Mouse (Mus musculus) olfactory bulb, adult 2 months (tissue): ENCODE results near the gene Znfx1. TPM values are rescaled to one million over a fixed set of nuclear protein-coding genes. Genes with fewer than 3 reads are reported as not detected.

Experiments
- H3K27ac ChIP-seq: fragments of 200-500 bp; 2 replicates; pipeline ENCODE4 v1.5.1; 2012; ENCODE audit warnings: low read depth, low read length; ENCODE audit not compliant: insufficient read depth
- H3K4me1 ChIP-seq: fragments of 200-500 bp; 2 replicates; pipeline ENCODE4 v1.6.1; 2012; ENCODE audit warnings: low read length; ENCODE audit not compliant: control insufficient read depth, insufficient read depth
- H3K4me3 ChIP-seq: fragments of 200-500 bp; 2 replicates; pipeline ENCODE4 v1.5.1; 2012; ENCODE audit warnings: mild to moderate bottlenecking, low read depth, low read length, moderate library complexity; ENCODE audit not compliant: insufficient read depth
- CTCF ChIP-seq: fragments of 200-500 bp; IDR thresholded peaks from 2 replicates; pipeline ENCODE4 v1.5.1; 2012; ENCODE audit warnings: low read depth, mild to moderate bottlenecking, low read length, moderate library complexity; ENCODE audit not compliant: insufficient read depth
- POLR2A ChIP-seq: fragments of 200-500 bp; IDR thresholded peaks from 2 replicates; pipeline ENCODE4 v1.6.1; 2012; ENCODE audit warnings: mild to moderate bottlenecking, low read depth, low read length, moderate library complexity; ENCODE audit not compliant: insufficient read depth
- WGBS: fragments of 180-500 bp; shearing (Covaris S2); methylation state at CpG from one replicate; pipeline ENCODE4 v1.1.7; 2018; 5-methylcytosine and 5-hydroxymethylcytosine counted together
- polyA plus RNA-seq: library from polyadenylated mRNA; stranded (reverse); fragments of >200 nt; gene quantifications from 2 replicates; pipeline ENCODE4 v1.2.4, GENCODE M21; 2012; ENCODE audit warnings: low replicate concordance; ENCODE audit not compliant: missing spikeins, insufficient read depth, insufficient read length

The Znfx1 gene
- polyA plus RNA-seq, 1 experiment, result not detected

DNA sequence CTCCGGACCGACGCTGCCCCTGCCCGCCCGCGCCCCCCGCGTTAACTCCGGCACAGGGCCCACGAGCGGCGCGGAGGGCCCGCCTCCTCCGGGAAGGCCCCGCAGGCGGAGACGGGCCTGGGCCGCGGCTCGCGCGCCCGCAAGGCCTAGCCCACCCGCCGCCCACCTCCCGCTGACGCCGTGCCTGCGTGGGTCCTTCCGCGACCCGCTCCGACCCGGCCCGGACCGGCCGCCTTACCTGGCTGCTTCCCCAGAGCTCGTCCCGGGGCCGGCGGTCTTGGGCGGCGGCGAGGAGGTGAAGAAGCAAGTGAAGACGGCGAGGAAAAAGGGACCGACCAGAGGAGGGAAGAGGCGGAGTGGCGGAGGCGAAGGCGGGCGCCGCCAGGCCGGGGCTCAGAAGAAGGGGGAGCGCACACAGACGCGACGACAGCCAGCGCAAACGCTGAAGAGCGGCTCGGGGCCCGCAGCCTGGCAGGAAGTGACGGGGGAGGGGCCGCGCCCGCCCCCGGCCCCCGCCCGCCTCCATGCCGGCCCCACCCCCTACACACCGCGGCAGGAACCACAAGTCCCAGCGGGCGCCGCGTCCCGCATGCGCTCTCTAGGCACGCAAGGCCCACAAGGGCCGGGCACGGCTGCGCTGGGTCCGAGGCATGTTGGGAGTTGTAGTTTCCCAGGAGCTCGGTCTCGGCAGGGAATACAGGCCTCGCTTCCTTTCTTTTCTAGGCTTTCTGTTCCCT, 66.9 kb downstream of the Znfx1 start, which contains the start of gene Stau1:
Stau1 (minus strand) TSS at position 504 of the 737 bp plus-strand sequence.
- no peaks in the 10 kb centered on the region for H3K4me1 ChIP-seq
- TF ChIP-seq POLR2A (peak; percentile 65; the same call in 1 of the 2 replicates), CTCF (no peak)
- H3K27ac ChIP-seq, result peak within 1 kb of the TSS; percentile 83
- under 1% methylated on average over 83 of the region's 88 CpGs for WGBS
- peak within 1 kb of the TSS; percentile 74 for H3K4me3 ChIP-seq

DNA sequence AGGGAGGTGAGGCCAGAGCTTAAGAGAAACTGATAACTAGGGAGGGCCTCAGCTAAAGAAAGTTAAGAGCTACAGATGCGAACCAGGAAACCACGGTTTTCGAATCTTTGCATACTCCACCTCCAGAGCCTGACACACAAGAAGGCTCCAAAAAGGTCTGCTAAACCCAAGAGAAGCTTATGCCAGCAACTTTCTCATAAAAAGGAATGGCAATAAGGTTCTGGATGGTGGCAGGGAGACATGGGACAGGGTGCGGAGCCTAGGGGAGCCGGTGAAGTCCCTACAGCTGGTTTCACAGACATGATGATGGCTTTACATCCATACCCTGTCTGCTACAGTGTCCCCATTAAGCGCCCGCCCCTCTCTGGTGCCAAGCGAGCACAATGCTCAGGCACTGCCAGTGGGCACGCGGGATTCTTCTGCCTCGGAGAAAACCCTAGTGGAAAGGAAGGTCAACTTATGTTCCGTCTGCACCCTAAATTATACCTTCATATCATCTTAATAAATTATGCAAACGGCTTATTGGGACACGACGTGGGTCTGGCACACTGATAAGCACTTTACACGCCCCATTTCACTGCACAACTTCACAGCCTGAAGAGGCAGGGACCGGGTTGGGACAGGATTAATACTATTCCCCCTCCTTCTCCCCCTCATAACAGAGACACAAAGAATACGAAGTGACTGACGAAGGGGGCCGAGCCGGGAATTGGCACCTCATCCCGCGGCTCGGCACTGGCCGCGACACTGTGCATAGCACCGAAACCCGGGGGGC, 67.6 kb downstream of the Znfx1 start:
- under 1% methylated on average over 28 of the region's 28 CpGs for WGBS
- no peak overlapping the region for H3K27ac ChIP-seq
- peak overlapping the region; percentile 74 for H3K4me3 ChIP-seq
- no peaks in the 10 kb centered on the region for H3K4me1 ChIP-seq
- no peak for TF ChIP-seq CTCF
- no peak for TF ChIP-seq POLR2A

DNA sequence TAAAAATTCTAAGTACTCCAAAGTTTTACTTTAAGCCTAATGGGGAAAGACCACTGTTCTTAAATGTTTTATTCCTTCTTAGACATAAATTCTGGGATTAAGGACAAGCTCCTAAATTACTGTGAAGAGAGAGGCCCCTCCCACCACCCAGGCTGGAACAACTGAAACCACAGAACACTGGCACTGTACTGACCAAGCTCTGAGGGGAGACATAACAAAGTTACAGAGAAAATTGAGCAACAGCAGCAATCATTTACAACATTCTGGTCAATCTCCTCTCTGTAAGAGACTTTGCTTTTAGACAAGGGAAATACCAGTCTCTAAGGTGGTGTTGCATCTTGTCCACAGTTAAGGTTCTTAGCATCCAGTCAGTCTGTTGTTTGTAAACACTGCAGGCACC, 70.9 kb downstream of the Znfx1 start:
- TF ChIP-seq POLR2A, result no peak
- no peak for TF ChIP-seq CTCF
- no peak overlapping the region for H3K4me3 ChIP-seq
- H3K27ac ChIP-seq, result no peak overlapping the region
- H3K4me1 ChIP-seq, result no peaks in the 10 kb centered on the region

DNA sequence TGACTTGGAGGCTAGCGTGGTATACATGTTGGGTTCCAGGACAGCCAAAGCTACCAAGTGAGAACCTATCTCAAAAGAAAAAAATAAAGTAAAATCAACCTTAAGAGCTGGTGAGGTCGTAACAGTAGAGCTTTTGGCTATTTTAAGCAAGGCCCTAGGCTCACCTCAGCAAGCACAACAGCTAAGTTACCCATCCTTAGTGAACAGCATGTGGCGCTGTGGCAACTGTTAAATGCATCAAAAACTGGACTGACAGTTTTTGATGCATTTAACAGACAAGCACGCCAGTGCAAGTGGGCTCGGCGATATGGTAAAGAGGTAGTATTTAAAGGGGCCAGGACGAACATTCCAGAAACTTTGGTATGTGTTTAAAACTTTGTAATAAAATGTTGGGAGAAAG, 72.0 kb downstream of the Znfx1 start:
- no peaks in the 10 kb centered on the region for H3K4me1 ChIP-seq
- H3K27ac ChIP-seq, result no peak overlapping the region
- WGBS, result 77% methylated on average over 7 of the region's 7 CpGs
- TF ChIP-seq POLR2A, result no peak
- TF ChIP-seq CTCF, result no peak
- no peak overlapping the region for H3K4me3 ChIP-seq

Other genes starting within 250 kb of the Znfx1 start
- not detected in 2 replicates for gene Cse1l, start 157.0 kb downstream of the Znfx1 start, polyA plus RNA-seq
- gene Stau1, start 66.7 kb downstream of the Znfx1 start, polyA plus RNA-seq, result not detected in 2 replicates
- not detected in 2 replicates for gene Ddx27, start 47.8 kb downstream of the Znfx1 start, polyA plus RNA-seq
- 145 TPM in 1 of 2 replicates, not detected in the other for gene Kcnb1, start 127.1 kb upstream of the Znfx1 start, polyA plus RNA-seq
- not detected in 2 replicates for gene Ptgis, start 177.6 kb upstream of the Znfx1 start, polyA plus RNA-seq